Mouse (Mus musculus) stomach, embryonic 16.5 days (tissue): ENCODE results near the gene Bzw1. TPM values are rescaled to one million over a fixed set of nuclear protein-coding genes. Genes with fewer than 3 reads are reported as not detected.
"Not testable (repeated sequence)": the region's sequence is repeated elsewhere in the genome, so short reads cannot be mapped to it uniquely, and the experiment has no call there.

Source experiments
- ATAC-seq: fragments of 200-750 bp; cut with Nextera tagmentation; 2 replicates; pipeline ENCODE4 v1.8.0; 2017; ENCODE audit warnings: moderate number of reproducible peaks, moderate TSS enrichment; ENCODE audit not compliant: insufficient read depth, low FRiP score
- H3K27ac ChIP-seq: fragments of 300-500 bp; sonication (generic); 2 replicates; pipeline ENCODE4 v1.5.1; 2014; ENCODE audit warnings: low read length
- H3K27me3 ChIP-seq: fragments of 300-500 bp; sonication (generic); 2 replicates; pipeline ENCODE4 v1.6.1; 2014; ENCODE audit warnings: low read length, control low read depth, mixed read lengths; ENCODE audit not compliant: control insufficient read depth, insufficient read depth
- H3K36me3 ChIP-seq: fragments of 300-500 bp; sonication (generic); 2 replicates; pipeline ENCODE4 v1.6.1; 2014; ENCODE audit warnings: low read length; ENCODE audit not compliant: control insufficient read depth, insufficient read depth
- H3K4me1 ChIP-seq: fragments of 300-500 bp; sonication (generic); 2 replicates; pipeline ENCODE4 v1.6.1; 2014; ENCODE audit warnings: low read length, control low read depth, mixed read lengths; ENCODE audit not compliant: control insufficient read depth, insufficient read depth
- H3K4me2 ChIP-seq: fragments of 300-500 bp; sonication (generic); 2 replicates; pipeline ENCODE4 v1.6.1; 2014; ENCODE audit warnings: low read depth, low read length, mixed read lengths
- H3K4me3 ChIP-seq: fragments of 300-500 bp; sonication (generic); replicated peaks from 2 replicates; pipeline ENCODE4 v1.5.1; 2014; ENCODE audit warnings: mild to moderate bottlenecking, low read length
- H3K9ac ChIP-seq: fragments of 300-500 bp; sonication (generic); 2 replicates; pipeline ENCODE4 v1.6.1; 2014; ENCODE audit warnings: low read length
- H3K9me3 ChIP-seq: fragments of 300-500 bp; sonication (generic); replicated peaks from 2 replicates; pipeline ENCODE4 v1.6.1; 2016; ENCODE audit warnings: low read length, control low read depth; ENCODE audit not compliant: control insufficient read depth
- WGBS: fragments of 180-500 bp; shearing (Covaris S2); extraction: QIAGEN DNeasy Blood & Tissue Kit; methylation state at CpG from one replicate; pipeline ENCODE4 v1.1.7; 2014; 5-methylcytosine and 5-hydroxymethylcytosine counted together
- polyA plus RNA-seq: library from polyadenylated mRNA; unstranded; fragments of >200 nt; fragmentation: Nextera tagmentation; extraction: Ambion mirVana; gene quantifications from 2 replicates; pipeline ENCODE4 v1.2.1, GENCODE M21; 2015

Bzw1 gene
- polyA plus RNA-seq, 1 experiment from 2014 or later = 308 TPM

GRCm38 (mm10) chr1:58364551-58364950, 28.1 kb upstream of the Bzw1 start:
- Histone ChIP-seq H3K4me2 (no peak overlapping the region), H3K4me3 (no peak overlapping the region), H3K36me3 (no peaks in the 10 kb centered on the region), H3K9ac (no peak overlapping the region), H3K9me3 (no peaks in the 10 kb centered on the region), H3K27me3 (no peaks in the 10 kb centered on the region), H3K27ac (no peak overlapping the region), H3K4me1 (peaks cover 6% of the 10 kb centered on the region; the same call in 1 of the 2 replicates)
- no peak for ATAC-seq
- WGBS = 91% methylated on average over 12 of the region's 12 CpGs

GRCm38 (mm10) chr1:58365829-58366228, 26.9 kb upstream of the Bzw1 start:
- Histone ChIP-seq H3K4me1 (peaks cover 6% of the 10 kb centered on the region; the same call in 1 of the 2 replicates), H3K4me2 (no peak overlapping the region), H3K36me3 (no peaks in the 10 kb centered on the region), H3K4me3 (no peak overlapping the region), H3K9ac (no peak overlapping the region), H3K9me3 (no peaks in the 10 kb centered on the region), H3K27me3 (no peaks in the 10 kb centered on the region), H3K27ac (no peak overlapping the region)
- 96% methylated on average over 3 of the region's 3 CpGs for WGBS
- no peak for ATAC-seq

- Histone ChIP-seq H3K9me3 (no peaks in the 10 kb centered on the region), H3K9ac (no peak overlapping the region), H3K36me3 (no peaks in the 10 kb centered on the region), H3K27ac (peak overlapping the region; percentile 82), H3K4me1 (peaks cover 6% of the 10 kb centered on the region; the same call in 1 of the 2 replicates), H3K4me3 (no peak overlapping the region), H3K27me3 (no peaks in the 10 kb centered on the region), H3K4me2 (no peak overlapping the region)
- peak; percentile 92 for ATAC-seq
- WGBS = 74% methylated on average over 12 of the region's 12 CpGs
Observed at GRCm38 (mm10) chr1:58366737-58367471, 25.8 kb upstream of the Bzw1 start.

- Histone ChIP-seq H3K9ac (no peak overlapping the region), H3K4me2 (no peak overlapping the region), H3K9me3 (no peaks in the 10 kb centered on the region), H3K27me3 (no peaks in the 10 kb centered on the region), H3K4me1 (no peaks in the 10 kb centered on the region), H3K27ac (no peak overlapping the region), H3K36me3 (no peaks in the 10 kb centered on the region), H3K4me3 (no peak overlapping the region)
- 72% methylated on average over 2 of the region's 2 CpGs for WGBS
- no peak for ATAC-seq
Observed at GRCm38 (mm10) chr1:58369716-58370115, 23.0 kb upstream of the Bzw1 start.

- not testable (repeated sequence) for H3K4me3 ChIP-seq, ATAC-seq, H3K9me3 ChIP-seq, H3K4me1 ChIP-seq, H3K9ac ChIP-seq, H3K27me3 ChIP-seq, H3K36me3 ChIP-seq, H3K27ac ChIP-seq, H3K4me2 ChIP-seq
- 73% methylated on average over 2 of the region's 2 CpGs for WGBS
Observed at GRCm38 (mm10) chr1:58374266-58374665, 18.4 kb upstream of the Bzw1 start.

GRCm38 (mm10) chr1:58375574-58376147, 17.0 kb upstream of the Bzw1 start:
- Histone ChIP-seq H3K36me3 (no peaks in the 10 kb centered on the region), H3K4me1 (no peaks in the 10 kb centered on the region)

GRCm38 (mm10) chr1:58382586-58383281, 10.0 kb upstream of the Bzw1 start:
- Histone ChIP-seq H3K4me1 (no peaks in the 10 kb centered on the region), H3K36me3 (no peaks in the 10 kb centered on the region), H3K9ac (no peak overlapping the region), H3K9me3 (no peaks in the 10 kb centered on the region), H3K4me2 (no peak overlapping the region), H3K27ac (no peak overlapping the region), H3K4me3 (no peak overlapping the region), H3K27me3 (no peaks in the 10 kb centered on the region)
- ATAC-seq = no peak
- 69% methylated on average over 5 of the region's 5 CpGs for WGBS

More at GRCm38 (mm10) chr1:58375574-58376147, 17.0 kb upstream of the Bzw1 start:
- Histone ChIP-seq H3K9ac (no peak overlapping the region), H3K4me3 (no peak overlapping the region), H3K4me2 (no peak overlapping the region), H3K27ac (no peak overlapping the region), H3K9me3 (no peaks in the 10 kb centered on the region), H3K27me3 (no peaks in the 10 kb centered on the region)
- WGBS = 75% methylated on average over 3 of the region's 3 CpGs
- no peak for ATAC-seq

GRCm38 (mm10) chr1:58391421-58392267, 1.1 kb upstream of the Bzw1 start:
- Histone ChIP-seq H3K27ac (peak overlapping the region; percentile 98), H3K36me3 (no peaks in the 10 kb centered on the region; the same call in 1 of the 2 replicates), H3K9me3 (no peaks in the 10 kb centered on the region), H3K27me3 (no peaks in the 10 kb centered on the region), H3K4me3 (peak overlapping the region; percentile 84), H3K4me1 (peaks cover 9% of the 10 kb centered on the region), H3K9ac (peak overlapping the region; percentile 99), H3K4me2 (peak overlapping the region; percentile 83)
- ATAC-seq = no peak
- 41% methylated on average over 19 of the region's 19 CpGs for WGBS
